Mouse (Mus musculus): ENCODE measurements around the gene Zfp648. TPM values are rescaled to one million over a fixed set of nuclear protein-coding genes. Genes with fewer than 3 reads are reported as not detected.

Gene Zfp648
- total RNA-seq (2023): not detected

GRCm38 (mm10) chr1:154200955-154201722 is at the start of gene Zfp648:
TSS of gene Zfp648 (plus strand) at chr1:154201187.

All from CD8-positive naive resting alpha-beta T cell, adult 57 days (primary cell).